Mouse (Mus musculus): ENCODE measurements around the gene Zfp866.

Gene Zfp866

DNA sequence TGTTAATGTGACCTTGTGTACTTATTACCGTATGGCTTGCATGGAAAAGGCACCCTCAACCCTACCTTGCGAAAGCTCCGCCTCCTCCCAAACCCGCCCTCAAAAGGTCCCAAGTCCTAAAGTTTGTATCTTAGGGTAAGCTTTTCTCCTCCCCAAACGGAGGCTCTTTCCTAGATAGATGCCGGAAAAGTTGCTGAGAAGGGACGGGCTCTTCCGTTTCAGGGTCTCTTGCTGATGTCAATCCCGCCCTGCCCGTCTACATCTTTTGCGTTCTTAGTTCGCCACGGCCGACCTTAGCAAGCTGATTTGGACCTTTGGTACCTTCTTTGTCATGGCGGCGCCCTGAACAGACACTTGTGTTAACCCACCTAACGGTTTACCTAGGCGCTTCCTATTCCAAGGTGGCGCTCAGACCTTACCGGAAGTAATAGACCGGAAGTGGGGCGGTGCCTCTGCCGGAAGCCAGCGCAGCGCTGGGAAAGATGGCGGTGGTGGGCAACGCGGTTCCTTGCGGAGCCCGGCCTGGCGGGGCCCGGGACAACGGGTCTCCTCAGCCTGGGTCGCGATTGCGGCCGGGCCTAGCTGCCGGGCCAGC lies at the start of gene Zfp866, which contains the start of gene Atp13a1:
Zfp866 (minus strand) TSS at position 406 of the 595 bp plus-strand sequence.
Atp13a1 (plus strand) TSS at position 391 of the 595 bp plus-strand sequence.
- peak; percentile 94 for DNase-seq

GRCm38 (mm10) chr8:69837057-69837682 lies 46.2 kb upstream of the Zfp866 start:
- DNase-seq = peak; percentile 78

GRCm38 (mm10) chr8:69832298-69832853 lies 41.4 kb upstream of the Zfp866 start, which contains the start of gene Pbx4:
TSS of gene Pbx4 (plus strand) at chr8:69832491.
- DNase-seq = peak; percentile 79

GRCm38 (mm10) chr8:69826371-69826770 lies 35.4 kb upstream of the Zfp866 start:
- peak; percentile 67 for DNase-seq

DNA sequence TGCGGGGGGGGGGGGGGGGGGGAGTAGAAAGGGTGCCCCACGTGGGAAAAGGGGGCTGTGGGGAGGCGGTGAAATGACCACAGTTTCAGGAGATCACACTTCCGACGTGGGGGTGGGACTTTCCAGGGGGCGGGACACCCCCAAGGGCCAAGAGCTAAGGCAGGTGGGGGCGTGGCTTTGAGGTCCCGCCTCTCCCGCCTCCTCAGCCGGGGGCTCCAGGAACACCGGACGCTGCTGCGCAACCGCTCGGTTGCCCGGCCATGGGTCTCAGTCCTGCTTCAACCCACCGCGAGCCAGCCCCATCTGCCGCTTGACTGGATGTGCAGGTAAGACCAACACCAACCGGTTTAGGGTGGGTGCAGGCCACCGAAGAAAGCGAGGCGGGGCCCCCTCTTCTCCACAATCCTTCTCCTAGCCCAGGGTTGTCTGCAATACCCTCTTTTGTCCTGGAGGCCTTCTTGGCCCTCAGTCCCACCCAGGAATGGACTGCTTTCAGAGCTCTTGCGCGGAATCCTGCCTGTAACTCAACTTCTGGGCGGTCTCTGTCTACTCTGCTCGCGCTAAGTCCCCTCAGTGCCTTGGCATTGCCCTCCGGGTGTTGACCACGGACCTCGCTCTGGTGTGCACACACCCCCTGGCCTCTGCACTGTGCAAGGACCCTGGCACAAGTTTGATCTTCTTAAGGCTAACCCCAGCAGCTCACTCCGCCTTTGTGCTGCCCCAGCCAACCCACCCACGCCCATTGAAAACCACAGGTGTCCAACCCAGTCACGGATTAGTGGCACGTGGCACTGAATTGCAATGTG lies 31.6 kb upstream of the Zfp866 start, which contains the start of gene Lpar2:
Lpar2 (plus strand) TSS at position 44 of the 806 bp plus-strand sequence.
- DNase-seq = peak; percentile 79

- peak; percentile 45 for DNase-seq
These were observed 31.0 kb upstream of the Zfp866 start for GRCm38 (mm10) chr8:69821971-69822385.

- DNase-seq = peak; percentile 90
These were observed 29.5 kb upstream of the Zfp866 start for GRCm38 (mm10) chr8:69820466-69820865.

DNA sequence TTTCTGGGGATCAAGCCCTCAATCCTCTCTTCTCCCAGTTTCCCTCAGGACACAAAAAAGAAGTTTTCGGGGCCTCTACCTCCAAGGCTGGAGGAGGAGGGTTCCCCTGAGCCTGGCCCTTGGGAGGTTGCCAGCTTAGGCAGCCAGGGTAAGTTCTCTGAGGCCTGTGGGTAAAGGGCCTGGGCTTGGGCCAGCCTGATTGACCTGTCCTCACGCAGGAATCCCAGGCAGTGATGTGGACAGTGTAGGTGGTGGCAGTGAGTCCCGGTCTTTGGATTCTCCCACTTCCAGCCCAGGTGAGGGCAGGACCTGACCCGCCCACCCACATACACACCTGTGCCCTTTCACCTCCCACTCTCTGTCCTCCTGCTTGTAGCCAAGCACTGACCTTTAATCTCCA lies 24.4 kb upstream of the Zfp866 start:
- peak; percentile 49 for DNase-seq

DNA sequence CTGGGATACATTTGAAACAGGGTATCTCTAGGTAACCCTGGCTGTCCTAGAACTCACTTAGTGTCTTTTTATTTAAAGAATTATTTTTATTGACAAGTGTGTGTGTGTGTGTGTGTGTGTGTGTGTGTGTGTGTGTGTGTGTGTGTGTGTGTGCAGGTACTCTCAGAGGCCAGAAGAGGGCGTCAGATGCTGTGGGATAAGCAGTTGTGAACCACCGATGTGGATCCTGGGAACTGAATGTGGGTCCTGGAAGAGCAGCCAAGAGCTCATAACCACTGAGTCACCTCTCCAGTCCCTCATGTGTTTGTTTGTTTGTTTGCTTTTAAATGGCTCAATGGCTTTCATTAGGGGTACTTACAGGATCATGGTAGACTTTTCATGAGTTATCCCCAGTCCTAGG lies 23.9 kb upstream of the Zfp866 start:
- DNase-seq = no peak

- DNase-seq = no peak
These were observed 18.8 kb upstream of the Zfp866 start for GRCm38 (mm10) chr8:69809820-69810219.

- DNase-seq = no peak
These were observed 18.0 kb upstream of the Zfp866 start for GRCm38 (mm10) chr8:69808864-69809403.

- DNase-seq = peak; percentile 85
These were observed 17.3 kb upstream of the Zfp866 start, which contains the start of gene Gmip for GRCm38 (mm10) chr8:69808094-69808863. TSS of gene Gmip (plus strand) at chr8:69808679.

DNA sequence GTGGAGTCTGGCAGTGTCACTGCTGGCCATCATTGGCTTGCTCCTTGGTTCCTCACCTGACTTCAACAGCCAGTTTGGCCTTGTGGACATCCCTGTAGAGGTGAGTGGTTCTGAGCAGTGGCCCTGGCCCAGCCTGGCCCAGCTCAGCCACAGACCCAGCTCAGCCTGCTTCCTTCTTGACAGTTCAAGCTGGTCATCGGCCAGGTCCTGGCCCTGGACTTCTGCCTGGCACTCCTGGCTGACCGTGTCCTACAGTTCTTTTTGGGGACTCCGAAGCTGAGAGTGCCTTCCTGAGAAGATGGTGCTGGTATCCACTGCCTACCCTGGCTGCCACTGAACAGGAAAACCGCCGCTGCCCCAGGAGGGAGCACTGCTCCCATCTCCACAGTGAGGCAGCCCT lies 16.3 kb upstream of the Zfp866 start:
- DNase-seq = no peak

DNA sequence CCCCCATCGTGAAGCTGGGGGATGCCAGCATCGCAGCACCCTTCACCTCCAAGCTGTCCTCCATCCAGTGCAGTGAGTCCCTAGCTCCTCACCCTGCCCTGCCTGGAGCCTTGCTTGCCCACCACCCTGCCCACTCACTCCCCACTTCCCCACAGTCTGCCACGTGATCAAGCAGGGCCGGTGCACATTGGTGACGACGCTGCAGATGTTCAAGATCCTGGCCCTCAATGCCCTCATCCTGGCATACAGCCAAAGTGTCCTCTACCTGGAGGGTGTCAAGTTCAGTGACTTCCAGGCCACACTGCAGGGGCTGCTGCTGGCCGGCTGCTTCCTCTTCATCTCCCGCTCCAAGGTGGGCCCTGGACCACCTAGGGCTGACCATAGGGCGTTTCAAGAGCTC lies 14.5 kb upstream of the Zfp866 start:
- no peak for DNase-seq

DNA sequence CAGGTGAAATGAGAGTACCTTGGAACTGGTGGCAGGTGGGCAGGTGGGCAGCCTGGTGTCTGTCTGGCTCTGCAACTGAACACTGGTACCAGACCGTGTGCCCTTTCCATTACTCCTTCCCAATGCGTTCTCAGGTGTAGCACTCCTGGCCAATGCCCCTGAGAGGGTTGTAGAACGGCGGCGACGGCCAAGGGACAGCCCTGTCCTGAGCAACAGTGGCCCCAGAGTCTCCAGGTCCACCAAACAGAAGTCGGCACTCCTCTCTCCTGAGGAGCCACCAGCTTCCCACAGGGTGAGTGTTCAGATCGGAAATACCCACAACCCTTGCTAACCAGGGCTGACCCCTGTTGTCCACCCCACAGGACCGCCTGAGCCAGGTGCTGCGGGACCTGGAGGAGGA lies 14.1 kb upstream of the Zfp866 start:
- DNase-seq = no peak

DNA sequence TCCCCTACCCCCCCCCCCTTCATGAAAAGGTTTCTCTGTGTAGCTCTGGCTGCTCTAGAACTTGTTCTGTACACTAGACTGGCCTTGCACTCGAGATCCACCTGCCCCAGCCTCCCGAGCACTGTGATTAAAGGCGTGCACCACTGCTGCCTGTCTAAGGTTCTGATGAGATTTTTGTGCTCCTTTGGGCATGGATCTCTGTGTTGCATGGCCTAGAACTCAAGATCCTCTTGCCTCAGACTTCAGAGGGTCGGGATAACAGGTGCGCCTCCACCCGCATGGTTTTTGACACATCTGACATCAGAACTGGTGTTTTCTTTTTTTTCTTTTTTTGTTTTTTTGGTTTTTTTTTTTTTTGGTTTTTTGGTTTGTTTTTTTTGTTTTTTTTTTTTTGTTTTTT lies 13.6 kb upstream of the Zfp866 start:
- DNase-seq = no peak

GRCm38 (mm10) chr8:69803366-69803765 lies 12.4 kb upstream of the Zfp866 start:
- no peak for DNase-seq

- DNase-seq = no peak
These were observed 11.2 kb upstream of the Zfp866 start for GRCm38 (mm10) chr8:69802216-69802615.

DNA sequence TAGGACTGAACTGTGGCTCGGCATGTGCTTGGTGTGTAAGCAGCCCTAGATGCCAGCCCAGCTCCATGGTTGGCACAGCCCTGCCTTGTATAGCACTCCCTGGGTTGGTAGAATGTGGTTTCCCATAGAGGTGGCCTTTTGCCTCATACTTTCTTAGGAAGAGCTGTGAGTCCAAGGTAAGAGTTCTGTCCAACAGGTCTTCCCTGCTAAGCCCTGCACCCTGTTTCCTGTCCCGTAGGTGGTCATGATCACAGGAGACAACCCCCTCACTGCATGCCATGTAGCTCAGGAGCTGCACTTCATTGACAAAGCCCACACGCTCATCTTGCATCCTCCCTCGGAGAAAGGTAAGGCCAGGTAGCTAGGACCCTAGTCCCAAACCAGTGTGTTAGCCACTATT lies 10.8 kb upstream of the Zfp866 start:
- DNase-seq = no peak

- no peak for DNase-seq
These were observed 9.0 kb upstream of the Zfp866 start for GRCm38 (mm10) chr8:69799946-69800345.

DNA sequence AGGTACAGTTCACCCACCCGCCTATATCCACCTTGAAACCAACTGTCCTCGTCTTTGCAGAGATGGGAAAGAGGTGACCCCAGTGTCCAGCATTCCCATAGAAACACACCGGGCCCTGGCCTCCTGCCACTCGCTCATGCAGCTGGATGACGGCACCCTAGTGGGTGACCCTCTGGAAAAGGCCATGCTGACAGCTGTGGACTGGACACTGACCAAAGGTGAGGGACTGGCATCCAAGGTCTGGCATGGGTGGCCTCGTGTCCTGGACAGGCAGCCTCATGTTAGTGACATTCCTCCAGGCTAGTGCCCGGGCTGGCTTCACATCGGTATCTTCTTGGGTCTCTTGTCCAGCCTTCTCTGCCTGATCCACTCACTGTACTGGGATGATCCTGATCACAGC lies 8.3 kb upstream of the Zfp866 start:
- no peak for DNase-seq

- DNase-seq = no peak
These were observed 6.7 kb upstream of the Zfp866 start for GRCm38 (mm10) chr8:69797661-69798060.
